Mouse (Mus musculus) right cerebral cortex, adult 18-20 months (tissue): ENCODE measurements around the gene Gpx2.

ENCODE experiments used
- DNase-seq: peaks from one replicate; pipeline ENCODE4 v3.0.0; 2022; ENCODE audit warnings: mixed read lengths

Gpx2 gene

DNA sequence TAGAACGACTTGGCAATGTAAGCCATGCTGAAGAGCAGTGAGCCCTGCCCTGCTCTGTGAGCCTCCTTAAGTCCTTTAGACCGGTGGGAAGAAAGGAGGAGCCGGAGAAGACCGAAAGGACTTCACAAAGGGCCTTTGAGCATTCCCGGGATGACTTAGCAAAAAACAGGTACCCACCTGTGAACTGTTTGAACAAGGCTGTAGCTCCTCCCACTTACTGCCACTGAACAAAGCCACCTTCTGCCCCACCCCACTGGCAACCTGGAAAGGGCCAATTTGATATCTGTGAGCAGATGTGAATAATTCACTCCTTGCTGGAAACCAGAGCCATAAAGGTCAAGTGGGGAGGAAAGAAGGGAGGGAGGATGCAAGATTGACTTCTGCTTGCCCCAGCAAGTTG, at the start of gene Gpx2:
Gpx2 (minus strand) TSS at position 205 of the 400 bp plus-strand sequence.
- no peak for DNase-seq

DNA sequence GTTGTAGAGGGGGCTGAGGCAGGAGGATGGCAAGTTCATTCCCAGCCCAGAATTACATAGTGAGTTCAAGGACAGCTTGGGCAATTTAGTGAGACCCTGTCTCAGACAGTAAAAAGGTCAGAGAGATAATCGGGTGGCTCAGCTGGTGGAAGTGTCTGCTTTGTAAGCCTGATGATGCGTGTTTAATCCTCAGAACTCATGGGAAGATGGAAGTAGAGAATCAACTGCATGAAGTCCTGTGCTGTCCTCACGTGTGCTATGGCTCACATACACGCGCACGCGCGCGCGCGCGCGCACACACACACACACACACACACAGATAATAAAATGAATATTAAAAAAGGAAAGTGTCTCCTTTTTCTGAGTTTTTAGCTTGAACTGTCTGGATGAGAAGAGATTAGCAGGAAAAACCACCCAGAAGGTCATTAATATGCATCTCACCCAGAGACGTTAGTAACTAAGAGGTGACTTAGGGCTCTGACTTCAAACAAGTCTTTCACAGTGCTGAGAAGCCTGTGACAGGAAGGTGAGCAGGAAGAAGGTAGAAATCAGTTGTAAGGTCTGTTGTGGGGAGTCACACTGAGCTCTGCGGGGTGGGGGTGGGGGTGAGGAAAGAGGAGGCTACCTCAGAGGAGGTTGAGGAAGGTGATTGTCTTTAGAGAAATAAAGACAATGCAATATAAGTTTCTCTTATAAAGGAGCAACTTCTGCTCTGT, 49.1 kb upstream of the Gpx2 start:
- DNase-seq, result no peak

DNA sequence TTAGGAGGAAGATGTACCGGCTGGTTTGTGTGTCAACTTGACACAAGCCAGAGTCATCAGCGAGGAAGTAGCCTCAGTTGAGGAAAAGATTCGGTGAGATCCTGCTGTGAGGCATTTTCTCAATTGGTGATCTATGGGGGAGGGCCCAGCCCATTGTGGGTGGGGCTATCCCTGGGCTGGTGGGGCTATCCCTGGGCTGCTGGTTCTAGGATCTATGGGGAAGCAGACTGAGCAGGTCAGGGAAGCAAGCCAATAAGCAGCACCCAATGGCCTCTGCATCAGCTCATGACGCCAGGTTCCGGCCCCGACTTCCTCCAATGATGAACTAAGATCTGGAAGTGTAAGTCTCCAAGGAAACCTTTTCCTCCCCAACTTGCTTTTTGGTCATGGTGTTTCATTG, 44.7 kb upstream of the Gpx2 start:
- no peak for DNase-seq

DNA sequence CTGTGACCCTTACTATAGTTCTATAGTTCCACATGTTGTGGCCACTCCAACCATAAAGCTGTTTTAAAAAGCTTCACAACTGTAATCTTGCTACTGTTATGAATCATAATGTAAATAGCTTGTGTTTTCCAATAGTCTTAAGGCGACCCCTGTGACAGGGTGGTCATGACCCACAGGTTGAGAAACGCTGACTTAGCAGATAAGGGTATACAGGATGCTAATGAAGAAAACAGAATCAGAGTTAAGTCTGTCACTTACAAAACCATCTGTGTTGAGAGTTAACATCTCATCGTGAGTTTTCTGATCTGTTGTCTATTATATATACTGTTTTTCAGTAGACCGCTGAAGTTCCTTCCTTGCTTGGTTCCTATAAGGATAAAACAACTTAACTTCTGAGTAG, 43.9 kb upstream of the Gpx2 start:
- DNase-seq, result no peak

DNA sequence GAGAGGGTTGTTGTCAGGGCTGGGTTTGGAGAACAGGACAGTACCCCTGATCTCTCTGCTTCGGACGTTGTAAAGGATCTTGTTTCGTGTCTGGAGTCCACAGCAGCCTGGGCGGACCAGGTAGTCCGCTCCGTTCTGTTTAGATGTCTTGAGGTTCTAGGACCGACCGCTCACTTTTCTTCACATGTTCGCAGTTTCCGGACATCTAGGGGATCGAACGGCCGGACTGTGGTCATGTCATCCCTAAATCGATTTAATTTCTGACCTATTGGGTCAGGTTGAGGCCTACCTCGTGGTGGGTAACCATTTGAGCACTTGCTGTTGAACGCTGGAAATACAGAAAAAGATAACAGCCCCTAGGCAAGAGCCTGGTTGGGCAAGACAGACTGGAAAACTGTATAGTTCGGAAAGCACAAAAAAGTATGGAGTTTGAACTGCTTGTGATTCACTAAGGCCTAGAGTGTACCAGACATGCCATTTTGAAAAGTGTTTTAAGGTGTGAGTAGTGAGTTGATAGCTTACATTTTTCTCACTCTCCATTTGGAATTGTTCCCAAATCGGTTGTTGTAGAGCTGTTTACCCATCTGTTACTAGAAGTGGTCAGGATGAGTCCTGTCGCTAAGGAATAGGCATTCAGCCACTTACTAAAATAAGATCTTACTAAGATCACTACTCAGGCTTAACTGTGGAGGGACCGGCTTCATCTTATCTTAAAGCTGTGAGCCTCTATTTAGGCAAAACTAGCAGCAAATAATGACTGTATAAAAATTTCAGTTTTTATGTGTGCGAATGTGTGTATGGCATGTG, 42.7 kb upstream of the Gpx2 start:
- DNase-seq, result no peak

DNA sequence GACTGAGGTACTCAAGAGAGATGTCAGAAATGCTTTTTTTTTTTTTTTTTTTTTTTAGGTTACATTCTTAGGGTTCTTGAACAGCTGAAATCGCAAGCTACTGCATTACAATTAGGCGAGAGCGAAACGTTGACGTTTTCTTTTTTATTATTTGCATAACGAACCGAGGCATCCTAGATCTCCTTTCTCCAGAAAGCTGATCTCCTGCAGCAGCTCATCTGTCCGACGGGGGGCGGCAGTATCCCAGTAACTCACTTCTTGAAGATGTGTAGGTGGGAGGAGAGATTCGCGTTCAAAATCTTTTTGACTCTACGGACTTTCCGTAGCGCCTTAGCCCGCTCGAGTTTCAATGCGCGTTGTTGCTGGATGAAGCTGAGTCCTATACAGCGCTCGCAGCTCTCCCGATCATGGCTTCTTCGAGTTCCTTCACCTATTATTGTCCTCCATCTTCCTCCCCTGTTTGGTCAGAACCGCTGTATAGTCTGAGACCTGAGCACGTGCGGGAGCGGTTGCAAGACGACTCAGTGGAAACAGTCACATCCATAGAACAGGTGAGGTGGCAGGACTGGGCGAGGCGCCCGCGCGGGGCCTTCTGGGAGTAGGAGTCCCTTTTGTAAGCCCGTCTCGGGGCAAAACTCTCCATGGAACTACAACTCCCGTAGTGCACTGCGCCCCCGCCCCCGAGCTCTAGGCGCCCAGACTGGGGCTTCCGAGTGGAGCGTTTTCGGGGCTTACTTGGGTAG, 41.9 kb upstream of the Gpx2 start:
- peak; percentile 99 for DNase-seq

DNA sequence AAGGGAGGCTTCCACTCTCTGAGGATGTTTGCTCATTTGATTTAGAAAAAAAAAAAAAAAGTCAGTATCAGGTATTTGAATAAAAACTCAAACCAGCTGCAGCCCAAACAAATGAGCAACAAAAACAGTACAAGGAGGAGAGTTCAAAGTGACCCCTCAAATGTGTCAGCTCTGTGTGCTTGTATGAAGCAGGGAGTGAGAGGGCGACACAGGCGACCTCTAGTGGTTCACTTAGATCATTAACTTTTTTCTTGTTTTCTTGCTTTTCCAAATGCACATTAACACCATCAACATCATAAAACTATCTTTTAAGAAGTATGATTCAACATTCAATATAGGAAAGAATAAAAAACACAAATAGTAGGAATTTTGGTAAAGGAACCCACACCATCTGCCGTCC, 37.4 kb upstream of the Gpx2 start:
- no peak for DNase-seq

DNA sequence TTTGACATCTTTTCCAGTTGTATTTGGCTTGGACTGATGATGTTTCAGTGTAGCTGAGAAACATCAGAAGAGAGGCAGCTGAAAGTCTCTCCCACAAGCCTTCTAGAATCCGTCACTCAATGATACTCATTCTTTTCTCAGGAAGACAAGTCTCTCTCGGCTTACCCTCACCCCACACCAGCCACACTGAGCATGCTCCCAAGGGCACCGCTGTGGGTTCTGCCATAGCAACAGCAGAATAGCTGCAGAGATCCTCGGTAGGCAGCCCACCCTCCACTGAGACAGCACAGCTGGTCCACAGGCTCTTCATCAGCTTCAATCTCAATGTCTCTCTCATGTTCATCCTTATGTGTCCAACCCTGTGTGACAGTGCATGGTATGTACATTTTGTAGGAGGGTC, 29.9 kb upstream of the Gpx2 start:
- DNase-seq, result no peak

DNA sequence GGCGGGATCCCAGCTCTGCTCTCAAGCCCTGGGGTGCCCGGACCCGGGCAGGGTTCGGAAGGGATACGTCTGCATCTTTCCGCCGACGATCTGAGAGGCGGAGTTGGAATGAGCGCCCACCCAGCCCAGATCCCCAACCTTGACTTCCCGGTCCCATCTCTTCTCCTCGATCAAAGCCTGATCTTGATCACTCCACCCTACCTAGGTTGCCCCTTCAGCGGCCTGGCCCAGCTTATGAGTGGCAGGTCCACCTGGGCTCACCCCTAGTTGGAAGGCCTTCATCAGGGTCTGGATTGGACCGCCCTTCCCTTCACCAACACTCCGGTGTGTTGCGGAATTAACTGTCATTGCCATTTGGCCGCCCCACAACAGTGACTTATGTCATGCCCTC, 27.3 kb upstream of the Gpx2 start, which contains the start of gene Rab15:
Rab15 (minus strand) TSS at position 258 of the 391 bp plus-strand sequence.
- DNase-seq, result no peak

DNA sequence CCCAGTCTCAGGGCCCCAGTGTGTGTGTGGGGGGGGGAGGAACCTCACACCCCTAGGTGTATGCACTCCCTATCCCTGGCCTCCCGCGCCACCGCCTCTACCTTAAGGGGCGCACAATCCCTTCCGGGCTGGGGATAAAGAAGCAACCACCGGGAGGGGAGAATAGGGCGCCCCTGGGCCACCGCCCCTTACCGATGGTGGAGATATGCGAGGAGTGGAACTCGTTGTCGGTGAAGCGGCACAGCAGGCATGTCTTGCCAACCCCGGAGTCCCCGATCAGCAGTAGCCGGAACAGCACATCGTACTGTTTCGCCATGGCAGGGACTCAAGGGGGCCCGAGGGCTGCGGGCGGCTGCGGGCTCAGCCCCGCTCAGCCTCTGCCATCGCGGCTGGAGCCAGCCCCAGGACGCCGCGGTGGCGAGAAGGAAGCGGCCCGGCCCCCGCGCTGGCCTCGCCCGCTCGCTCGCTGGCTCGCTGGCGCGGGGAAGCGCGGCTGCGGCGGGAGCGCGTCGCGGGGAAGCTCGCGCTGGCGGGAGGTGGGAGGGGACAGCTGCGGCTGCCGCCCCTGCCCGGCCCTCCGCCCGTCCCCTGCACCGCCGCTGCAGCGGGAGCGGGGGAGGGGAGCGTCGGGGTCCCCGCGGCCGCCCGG, 26.8 kb upstream of the Gpx2 start:
- peak; percentile 60 for DNase-seq

DNA sequence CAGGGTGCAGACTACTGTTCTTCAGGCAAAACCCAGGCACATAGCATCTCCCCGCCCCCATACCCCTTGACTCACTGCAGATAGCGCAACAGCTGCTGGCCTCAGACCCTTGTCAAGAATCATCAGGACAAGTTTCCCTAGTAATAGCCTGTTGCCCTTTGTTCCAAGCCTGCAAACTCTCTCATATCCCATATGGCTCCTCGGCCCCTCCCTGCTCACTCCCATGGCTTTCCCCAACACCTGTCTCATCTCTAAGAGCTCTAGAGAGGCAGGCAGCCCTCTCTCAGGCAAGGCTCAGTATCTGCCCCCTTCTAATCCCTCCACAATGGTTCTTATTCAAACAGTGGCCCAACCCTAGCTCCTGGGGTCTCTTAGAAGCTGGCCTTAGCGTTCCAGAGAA, 25.3 kb upstream of the Gpx2 start:
- DNase-seq, result no peak

DNA sequence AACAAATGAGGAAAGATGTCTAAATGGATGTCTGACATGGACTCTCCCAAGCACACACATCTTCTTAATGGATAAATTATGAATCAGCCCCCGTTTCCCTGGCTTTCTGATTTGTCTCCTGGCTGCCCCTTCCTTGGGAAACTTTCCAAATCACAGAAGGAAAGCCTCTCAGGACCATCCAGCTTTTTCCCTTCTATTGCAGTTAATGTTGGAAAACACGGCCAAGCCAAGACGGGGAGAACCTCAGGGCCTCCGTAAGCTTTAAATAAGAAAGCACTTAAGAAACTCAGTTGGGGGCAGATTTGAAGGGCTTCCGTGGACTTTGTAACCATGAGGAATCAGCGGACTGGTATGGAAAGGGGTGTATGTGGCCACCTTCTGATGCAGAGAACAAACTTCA, 24.5 kb upstream of the Gpx2 start:
- DNase-seq, result no peak

DNA sequence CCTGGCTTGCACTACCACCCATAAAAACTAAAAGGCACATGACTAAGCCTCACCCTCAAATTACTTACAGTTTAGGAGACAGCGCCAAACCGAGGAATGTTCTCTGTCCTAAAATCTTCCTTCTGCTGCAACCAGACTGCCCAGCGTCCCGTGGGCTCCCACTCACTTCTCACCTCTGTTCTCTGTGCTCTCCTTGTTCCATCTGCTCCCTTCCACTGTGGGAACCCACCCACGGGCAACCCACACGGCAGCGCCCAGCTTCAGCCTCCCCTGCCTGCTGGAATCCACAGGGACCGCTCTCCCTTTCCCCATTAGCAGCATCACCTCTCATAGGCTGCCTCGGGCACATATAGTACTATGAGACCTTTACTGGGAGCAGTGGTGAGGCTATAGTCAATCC, 23.6 kb upstream of the Gpx2 start:
- peak; percentile 92 for DNase-seq

DNA sequence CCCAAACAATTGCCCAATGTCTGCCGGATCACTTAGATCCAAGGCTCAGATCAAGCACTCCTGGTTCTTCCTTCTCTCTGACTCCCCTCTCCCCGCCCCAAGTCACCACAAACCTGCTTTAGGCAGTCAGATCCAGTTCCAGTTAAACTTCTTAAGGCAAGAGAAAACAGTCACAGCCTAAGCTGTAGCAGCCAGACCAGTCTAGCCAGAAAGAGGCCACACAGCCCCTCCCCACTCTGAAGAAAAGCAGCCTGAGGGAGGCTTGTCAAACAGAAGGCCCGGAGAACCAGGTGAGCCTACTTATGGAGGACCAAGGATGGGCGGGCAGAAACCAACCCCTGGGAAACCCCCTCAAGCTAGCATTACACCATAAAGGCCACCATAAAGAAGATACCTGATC, 22.8 kb upstream of the Gpx2 start:
- DNase-seq, result no peak

DNA sequence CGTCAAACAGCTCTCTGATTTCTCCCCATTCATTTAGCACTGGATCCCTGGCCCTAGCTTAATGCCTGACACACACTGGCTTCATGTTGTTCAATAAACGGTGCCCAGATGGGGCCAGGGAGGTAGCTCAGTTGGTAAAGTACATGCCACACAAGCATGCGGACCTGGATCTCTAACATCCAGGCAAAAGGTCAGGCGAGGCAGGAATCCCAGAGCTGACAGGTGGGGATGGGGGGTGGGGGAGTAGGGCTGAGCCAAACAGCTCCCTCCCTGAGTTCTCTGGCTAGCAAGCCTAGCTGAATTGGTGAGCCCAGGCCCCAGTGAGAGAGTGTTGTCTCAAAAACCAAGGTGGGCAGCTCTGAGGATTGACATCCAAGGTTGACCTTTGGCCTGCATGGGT, 21.8 kb upstream of the Gpx2 start:
- DNase-seq, result no peak

DNA sequence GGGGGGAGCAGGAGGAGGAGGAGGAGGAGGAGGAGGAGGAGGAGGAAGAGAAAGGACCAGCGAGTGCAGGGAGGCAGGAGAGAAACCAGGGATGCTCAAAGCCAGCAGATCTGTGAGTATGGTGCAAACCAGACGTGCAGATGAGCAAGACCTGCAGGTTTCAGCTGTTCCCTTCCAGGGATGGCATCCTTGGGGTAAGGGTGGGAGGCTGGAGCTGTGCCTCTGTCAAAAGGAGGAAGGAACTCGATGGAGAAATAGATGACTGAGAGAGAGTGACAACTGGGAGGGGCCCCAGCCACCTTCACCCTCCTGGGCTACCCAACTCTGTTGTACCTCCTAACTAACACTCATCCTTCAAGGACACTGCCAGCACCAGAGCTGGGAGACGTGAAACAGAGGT, 21.4 kb upstream of the Gpx2 start:
- DNase-seq, result no peak

DNA sequence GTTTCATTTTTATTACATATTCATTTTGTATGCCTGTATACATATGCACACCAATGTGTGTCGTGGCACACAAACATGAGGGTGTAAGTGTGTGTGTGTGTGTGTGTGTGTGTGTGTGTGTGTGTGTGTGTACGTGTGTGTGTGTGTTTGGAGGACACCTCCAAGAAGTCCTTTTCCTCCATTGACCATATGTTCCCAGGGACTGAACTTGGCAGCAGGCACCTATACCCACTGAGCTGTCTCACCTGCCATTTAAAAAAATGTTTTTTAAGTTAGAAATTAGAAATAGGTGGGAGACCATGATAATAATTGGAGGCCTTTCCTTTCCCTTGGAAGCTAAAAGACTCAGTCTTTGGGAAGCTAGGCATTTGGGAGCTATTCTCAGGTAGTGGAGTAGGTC, 18.8 kb upstream of the Gpx2 start:
- no peak for DNase-seq

DNA sequence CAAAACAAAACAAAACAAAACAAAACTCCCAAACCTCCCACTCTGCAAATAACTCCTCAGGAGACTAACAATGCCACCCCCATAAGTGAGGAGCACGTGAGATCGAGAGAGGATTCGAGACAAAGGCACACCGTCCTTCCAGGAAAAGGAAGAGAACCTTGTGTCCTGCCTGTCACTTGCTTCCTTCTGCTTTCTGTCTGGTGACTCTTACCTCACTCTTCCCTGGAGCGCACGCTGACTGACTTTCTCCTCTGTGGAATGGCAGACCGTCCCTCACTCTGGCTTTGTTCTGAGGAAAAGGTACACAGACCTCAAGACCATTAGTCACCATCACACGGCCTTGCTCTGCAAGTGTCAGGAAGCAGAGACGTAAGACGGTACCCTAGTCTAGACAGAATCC, 18.2 kb upstream of the Gpx2 start:
- DNase-seq, result no peak

DNA sequence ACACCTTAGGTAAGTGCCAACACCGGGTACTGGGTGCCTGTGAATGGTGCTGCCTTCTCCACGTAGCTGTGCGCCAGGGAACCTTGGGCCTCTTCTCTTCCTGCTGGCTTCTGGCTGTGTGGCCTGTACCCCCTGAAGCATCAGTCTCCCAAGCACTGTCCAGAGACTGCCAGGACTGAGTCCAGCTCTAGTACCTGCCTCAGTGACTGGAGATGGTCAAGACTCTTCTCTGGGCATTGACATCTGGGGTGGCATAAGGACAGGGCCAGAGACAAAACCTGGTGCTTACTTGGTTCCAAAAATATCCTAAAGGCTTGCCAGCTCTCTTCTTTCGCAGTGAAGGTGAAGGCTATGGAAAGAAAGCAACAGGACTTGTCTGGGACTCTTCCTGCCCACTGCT, 15.7 kb upstream of the Gpx2 start:
- DNase-seq, result no peak

DNA sequence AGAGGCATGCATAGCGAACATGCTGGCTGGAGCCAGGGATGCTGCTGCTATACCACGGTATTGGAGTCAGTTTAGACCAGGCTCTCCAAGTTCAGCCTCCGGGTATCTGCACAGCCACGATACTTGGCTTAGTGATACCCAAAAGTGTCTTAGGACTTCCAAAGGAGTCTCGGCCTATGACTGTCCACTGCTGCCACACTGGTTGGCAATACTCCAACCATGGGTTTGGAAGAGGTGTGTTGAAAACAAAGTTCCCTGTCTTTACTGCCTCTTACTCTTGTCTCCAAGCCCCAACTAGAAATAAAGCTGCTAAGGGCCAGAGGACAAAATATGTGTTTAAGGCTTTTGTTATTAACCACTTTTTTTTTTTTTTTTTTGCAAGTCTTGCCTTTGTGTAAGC, 15.1 kb upstream of the Gpx2 start:
- DNase-seq, result no peak

DNA sequence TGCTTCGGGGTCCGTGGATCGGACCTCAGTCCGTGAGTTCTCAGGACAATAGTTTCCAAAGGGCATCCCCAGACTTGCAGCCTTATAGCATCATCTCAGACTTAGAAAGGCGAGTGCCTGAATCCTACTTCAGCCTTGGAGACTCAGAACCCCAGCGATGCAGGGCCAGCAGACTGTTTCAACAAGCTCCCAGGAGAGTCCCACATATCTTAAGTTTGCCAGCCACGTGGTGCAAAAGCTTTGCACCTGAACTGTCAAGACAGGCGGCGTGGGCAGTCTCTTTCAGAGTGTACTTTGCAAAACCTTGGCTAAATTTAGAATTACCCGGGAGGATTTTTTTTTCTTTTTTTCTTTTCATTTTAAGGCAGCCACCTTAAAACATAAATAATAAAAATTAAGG, 12.4 kb upstream of the Gpx2 start:
- DNase-seq, result peak; percentile 78

DNA sequence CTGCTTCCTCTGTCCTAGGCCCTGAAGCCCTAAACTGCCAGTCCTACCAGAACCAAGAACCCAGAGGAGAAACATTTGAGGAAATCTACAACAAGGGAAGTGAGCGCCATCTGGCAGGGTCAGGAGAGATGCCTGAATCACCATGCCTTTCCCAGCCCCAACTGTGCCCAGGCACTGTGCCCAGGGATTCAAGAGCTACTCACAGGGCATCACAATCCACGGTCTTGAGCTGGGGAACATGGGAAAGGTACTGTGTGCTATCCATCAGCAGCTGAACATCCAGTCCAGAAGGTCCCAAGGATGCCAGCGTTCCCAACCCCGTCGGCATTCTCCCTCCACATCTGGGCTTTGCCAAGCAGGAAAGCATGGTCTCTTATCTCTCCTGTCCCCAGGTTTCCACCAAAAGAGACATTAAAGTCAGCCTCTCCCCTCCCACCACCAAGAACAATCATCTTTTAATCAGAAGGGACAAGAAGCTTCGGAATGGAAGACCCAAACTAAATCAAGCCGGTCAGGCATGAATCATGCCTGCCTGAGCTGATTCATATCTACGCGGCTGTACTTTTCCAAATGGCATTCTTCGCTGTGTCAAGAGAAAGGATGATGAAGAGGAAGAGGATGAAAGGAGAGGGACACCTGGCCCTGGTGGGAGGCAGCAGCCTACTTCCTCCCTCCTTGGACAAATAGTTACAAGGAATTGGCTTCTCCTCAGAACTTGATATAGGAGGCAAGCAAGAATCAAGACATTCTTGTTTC, 9.9 kb upstream of the Gpx2 start:
- peak; percentile 56 for DNase-seq
